Mouse (Mus musculus): ENCODE results near the gene Myadml2. TPM values are rescaled to one million over a fixed set of nuclear protein-coding genes. Genes with fewer than 3 reads are reported as not detected.

Myadml2 gene
- polyA plus RNA-seq, 1 experiment = 3.1 TPM

DNA sequence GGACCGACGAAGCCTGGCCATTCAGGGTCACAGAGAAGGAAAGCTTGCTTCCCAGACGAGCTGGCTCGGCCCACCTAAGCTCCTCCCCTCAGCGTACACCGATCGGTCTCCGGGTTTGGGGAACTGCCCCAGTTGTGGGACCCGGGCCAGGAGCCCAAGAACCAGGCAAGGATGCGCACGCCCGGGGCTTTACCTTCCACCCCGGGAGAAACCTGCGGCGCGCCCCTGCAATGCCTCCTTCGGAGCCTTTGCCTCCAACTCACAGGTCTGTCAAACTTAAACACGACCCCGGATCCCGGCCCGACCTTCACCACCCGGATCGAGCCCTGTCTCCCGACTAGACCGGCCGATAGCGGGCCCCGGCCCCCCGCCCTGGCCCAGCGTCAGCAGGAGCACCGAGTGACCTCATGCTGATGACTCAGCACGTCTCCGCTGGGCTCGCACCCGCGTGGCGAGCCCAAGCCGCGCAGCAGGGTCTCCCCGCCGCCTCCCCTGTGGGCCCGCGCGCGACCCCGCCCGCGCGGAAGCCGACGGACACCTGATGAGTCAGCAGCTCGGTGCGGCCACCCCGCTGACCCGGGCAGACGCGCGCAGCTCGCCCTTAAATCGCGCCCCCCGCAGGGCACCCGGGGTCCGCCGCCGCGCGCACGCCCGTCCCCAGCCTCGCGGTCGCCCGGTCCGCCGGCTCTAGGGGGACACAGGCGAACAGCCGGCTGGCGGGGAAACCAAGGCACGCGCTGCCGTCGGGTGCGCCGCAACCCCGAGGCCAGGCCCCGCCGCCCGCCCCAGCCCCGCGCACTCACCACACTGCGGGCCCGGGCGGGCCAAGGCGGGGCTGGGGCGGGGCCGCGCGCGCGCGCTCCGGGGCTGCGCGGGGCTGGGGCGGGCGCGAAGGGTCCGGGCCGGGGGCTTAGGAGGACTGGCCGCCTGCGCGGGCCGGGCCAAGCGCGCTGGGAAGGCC lies 15.1 kb downstream of the Myadml2 start:
- under 1% methylated on average over 102 of the region's 116 CpGs for WGBS
- H3K4me1 ChIP-seq (ENCODE audit: control insufficient read depth, insufficient read depth, low read length) = peaks cover 24% of the 10 kb centered on the region
- TF ChIP-seq POLR2A (IDR thresholded peaks at IDR 0.05; ENCODE audit: borderline replicate concordance, extremely low read depth, low read depth, low read length) (0 out of 2 replicates have a peak, but pooled peaks have one; percentile 22), CTCF (IDR thresholded peaks at IDR 0.05; ENCODE audit: insufficient read depth, low read length) (no peak)
- peak overlapping the region; percentile 89 for H3K4me3 ChIP-seq (replicated peaks; ENCODE audit: extremely low read depth, low read depth, low read length)
- peak; percentile 73 for DNase-seq

DNA sequence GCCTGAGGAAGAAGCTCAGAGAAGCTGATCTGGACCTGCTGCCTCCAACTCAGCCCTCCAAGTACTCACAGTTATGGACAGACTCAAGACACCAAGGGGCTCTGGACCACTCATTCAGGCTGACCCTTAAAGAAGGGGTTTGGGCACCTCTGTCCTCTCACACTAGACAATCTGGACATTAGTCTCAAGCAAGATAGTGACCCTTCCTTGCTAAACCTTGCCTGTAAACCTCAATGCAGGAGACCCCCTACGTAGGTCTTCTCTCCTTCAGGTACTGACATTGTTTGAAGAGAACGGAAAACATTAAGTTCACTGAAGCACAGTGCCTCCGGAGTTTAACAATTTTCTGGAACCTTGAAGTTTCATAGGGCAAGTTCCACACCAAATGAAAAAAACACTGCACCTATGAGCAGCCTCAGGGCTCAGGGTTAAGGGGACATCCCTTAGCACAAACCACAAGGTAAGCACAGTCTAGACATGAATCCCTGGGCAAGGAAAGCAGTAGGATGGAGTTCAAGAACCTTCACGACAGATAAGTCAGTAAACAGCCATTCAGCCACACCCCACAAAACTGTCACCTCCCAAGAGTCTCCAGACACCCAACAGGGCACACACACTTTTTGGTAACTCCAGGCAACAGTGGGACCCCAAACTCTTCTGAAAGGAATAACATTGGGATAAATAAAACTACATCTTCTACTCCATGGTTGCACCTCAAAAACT lies 16.1 kb downstream of the Myadml2 start:
- Histone ChIP-seq H3K4me1 (ENCODE audit: control insufficient read depth, insufficient read depth, low read length) (peaks cover 24% of the 10 kb centered on the region), H3K4me3 (replicated peaks; ENCODE audit: extremely low read depth, low read depth, low read length) (peak overlapping the region; percentile 89)
- TF ChIP-seq POLR2A (IDR thresholded peaks at IDR 0.05; ENCODE audit: borderline replicate concordance, extremely low read depth, low read depth, low read length) = no peak
- 43% methylated on average over 4 of the region's 4 CpGs for WGBS
- no peak for DNase-seq

DNA sequence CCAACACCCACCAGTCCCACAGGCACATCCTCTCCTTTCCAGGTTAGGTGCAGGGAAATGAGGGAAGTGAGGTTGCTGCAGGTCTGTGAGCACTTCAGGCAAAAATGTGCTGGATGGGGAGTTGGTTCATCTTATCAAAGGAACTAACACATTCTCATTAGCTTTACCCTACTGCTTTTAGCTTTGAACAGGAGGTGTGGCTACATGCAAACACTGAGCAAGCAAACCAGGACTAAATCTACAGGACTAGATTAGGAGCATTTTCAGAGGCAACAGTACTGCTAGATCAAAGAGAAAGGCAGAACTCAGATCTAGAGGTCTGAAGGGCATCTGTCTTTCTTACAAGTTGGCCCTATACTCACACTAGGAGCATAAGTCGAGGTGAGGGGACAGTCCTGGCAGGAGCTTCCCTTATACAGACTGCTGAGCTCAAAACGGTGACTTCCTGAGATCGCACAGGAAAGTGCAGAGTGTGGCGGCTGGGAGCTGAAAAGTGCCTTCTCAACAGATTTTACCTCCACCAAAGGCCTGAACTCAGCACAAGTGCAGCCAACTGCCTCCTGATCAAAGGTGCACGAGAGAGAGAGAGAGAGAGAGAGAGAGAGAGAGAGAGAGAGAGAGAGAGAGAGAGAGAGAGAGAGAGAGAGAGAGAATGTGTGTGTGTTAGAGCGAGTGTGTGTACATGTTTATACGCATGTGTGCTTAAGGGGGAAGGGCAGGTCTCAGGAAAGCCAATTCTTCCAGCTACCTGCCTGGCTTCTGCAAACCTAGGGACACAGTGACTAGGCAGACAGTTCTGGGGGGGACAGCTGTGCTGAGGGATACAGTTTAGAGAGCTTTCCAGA lies 16.9 kb downstream of the Myadml2 start:
- no peak for DNase-seq
- TF ChIP-seq POLR2A (IDR thresholded peaks at IDR 0.05; ENCODE audit: borderline replicate concordance, extremely low read depth, low read depth, low read length) (no peak), CTCF (IDR thresholded peaks at IDR 0.05; ENCODE audit: insufficient read depth, low read length) (no peak)
- no peak overlapping the region for H3K4me3 ChIP-seq (replicated peaks; ENCODE audit: extremely low read depth, low read depth, low read length)
- 18% methylated on average over 7 of the region's 7 CpGs for WGBS
- peaks cover 24% of the 10 kb centered on the region for H3K4me1 ChIP-seq (ENCODE audit: control insufficient read depth, insufficient read depth, low read length)

DNA sequence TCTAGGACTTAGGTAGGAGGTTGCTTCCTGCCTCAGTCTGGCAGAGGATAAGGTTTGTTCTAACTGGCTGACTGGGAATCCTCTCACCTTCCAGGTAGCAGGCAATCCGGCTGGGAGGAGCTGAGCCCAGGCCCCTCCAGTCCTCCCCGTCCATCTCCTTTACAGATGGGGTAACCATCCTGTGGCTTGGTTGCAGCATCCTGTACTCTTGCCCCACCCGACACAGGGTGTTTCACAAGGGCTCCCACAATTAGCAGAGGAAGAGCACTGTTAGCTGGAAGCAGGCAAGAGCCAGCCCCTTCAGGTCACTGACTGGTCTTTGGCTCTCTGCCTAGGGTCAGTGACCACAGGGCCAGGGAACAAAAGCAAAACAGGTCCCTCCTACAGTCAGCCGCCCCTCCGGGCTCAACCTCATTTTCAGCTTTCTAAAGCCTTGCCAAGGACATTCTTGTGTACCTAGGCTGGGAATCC lies 17.5 kb downstream of the Myadml2 start:
- TF ChIP-seq CTCF (IDR thresholded peaks at IDR 0.05; ENCODE audit: insufficient read depth, low read length) = no peak
- no peak for TF ChIP-seq POLR2A (IDR thresholded peaks at IDR 0.05; ENCODE audit: borderline replicate concordance, extremely low read depth, low read depth, low read length)
- 23% methylated on average over 5 of the region's 5 CpGs for WGBS

DNA sequence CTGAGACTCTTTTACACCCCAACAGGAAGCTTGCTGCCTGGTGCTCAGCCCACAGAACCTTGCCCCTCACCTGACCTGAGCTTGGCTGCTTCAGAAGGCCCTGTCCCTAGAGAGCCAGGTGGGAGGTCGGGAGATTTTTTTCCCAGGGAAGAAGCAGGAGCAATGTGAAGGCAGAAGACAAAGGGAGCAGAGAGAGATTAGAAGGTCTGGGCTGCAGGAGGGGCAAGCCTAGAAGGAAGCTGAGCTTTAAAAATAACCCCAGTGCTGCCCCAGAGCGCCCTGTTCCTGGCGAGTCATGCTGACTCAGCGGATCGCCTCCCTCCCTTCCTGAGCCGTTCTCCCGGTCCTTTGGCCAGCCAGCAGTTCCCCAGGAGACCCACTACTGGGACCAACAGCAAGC lies 18.0 kb downstream of the Myadml2 start:
- DNase-seq = no peak
- peaks cover 31% of the 10 kb centered on the region for H3K4me1 ChIP-seq (ENCODE audit: control insufficient read depth, insufficient read depth, low read length)
- WGBS = 25% methylated on average over 7 of the region's 7 CpGs
- TF ChIP-seq CTCF (IDR thresholded peaks at IDR 0.05; ENCODE audit: insufficient read depth, low read length) = no peak
- TF ChIP-seq POLR2A (IDR thresholded peaks at IDR 0.05; ENCODE audit: borderline replicate concordance, extremely low read depth, low read depth, low read length) = no peak
- H3K4me3 ChIP-seq (replicated peaks; ENCODE audit: extremely low read depth, low read depth, low read length) = no peak overlapping the region

More for the DNA sequence above, 17.5 kb downstream of the Myadml2 start:
- Histone ChIP-seq H3K4me1 (ENCODE audit: control insufficient read depth, insufficient read depth, low read length) (peaks cover 27% of the 10 kb centered on the region), H3K4me3 (replicated peaks; ENCODE audit: extremely low read depth, low read depth, low read length) (no peak overlapping the region)
- DNase-seq = peak; percentile 49

DNA sequence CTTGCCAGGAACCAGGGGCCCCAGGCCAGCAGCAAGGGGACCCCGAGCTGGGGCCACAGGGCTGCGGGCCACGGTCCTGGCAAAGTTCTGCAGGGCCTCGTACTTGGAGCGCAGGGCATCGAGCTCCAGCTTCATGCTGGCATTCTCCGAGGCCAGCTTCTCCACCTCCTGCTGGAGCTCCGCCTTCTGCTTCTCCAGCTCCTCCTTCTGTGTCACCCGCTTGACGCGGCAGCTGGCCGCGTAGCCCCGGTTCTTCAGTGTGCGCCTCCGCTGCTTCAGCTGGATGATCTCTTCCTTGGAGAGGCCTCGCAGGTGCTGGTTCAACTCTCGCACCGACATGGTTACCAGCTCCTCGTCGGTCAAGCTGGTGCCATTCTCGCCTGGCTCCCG lies 18.6 kb downstream of the Myadml2 start:
- 67% methylated on average over 23 of the region's 23 CpGs for WGBS
- Histone ChIP-seq H3K4me3 (replicated peaks; ENCODE audit: extremely low read depth, low read depth, low read length) (no peak overlapping the region), H3K4me1 (ENCODE audit: control insufficient read depth, insufficient read depth, low read length) (peaks cover 31% of the 10 kb centered on the region)
- DNase-seq = no peak
- no peak for TF ChIP-seq POLR2A (IDR thresholded peaks at IDR 0.05; ENCODE audit: borderline replicate concordance, extremely low read depth, low read depth, low read length)

DNA sequence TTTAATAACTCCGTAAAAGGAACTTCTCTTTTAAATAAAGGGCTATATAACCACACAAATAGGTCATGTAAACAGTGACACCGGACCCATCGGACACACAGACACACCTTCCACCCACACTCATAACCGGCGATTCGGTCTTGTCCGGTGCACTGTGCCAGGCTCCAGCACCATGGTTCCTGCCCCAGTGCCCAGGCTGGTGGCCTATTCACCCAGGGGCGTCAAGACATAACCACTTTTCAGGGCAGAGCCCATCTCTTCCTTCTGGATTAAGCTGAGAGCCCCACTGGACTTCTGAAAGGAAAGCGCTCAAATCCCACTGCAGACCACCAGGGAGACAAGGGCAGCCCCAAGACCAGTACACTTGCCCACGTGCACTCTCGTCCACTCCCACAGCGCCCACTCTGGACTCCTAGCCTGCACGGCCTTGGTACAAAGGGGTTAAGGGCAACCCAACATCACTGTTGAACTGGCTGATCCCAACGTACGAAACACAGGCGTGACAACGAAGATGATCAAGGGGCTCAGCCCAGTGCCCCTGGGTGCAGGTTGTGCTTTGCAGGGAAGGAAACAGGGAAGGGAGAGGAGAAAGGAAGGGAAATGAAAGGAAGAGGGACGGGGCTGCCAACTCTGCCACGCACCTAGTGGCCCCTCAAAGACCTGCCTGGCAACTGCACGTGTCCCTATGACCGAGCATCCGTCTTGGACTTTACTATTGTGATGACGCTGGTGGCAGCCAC lies 19.2 kb downstream of the Myadml2 start:
- Histone ChIP-seq H3K4me3 (replicated peaks; ENCODE audit: extremely low read depth, low read depth, low read length) (no peak overlapping the region), H3K4me1 (ENCODE audit: control insufficient read depth, insufficient read depth, low read length) (peaks cover 33% of the 10 kb centered on the region)
- TF ChIP-seq POLR2A (IDR thresholded peaks at IDR 0.05; ENCODE audit: borderline replicate concordance, extremely low read depth, low read depth, low read length) (no peak), CTCF (IDR thresholded peaks at IDR 0.05; ENCODE audit: insufficient read depth, low read length) (no peak)
- DNase-seq = no peak
- 90% methylated on average over 23 of the region's 23 CpGs for WGBS

DNA sequence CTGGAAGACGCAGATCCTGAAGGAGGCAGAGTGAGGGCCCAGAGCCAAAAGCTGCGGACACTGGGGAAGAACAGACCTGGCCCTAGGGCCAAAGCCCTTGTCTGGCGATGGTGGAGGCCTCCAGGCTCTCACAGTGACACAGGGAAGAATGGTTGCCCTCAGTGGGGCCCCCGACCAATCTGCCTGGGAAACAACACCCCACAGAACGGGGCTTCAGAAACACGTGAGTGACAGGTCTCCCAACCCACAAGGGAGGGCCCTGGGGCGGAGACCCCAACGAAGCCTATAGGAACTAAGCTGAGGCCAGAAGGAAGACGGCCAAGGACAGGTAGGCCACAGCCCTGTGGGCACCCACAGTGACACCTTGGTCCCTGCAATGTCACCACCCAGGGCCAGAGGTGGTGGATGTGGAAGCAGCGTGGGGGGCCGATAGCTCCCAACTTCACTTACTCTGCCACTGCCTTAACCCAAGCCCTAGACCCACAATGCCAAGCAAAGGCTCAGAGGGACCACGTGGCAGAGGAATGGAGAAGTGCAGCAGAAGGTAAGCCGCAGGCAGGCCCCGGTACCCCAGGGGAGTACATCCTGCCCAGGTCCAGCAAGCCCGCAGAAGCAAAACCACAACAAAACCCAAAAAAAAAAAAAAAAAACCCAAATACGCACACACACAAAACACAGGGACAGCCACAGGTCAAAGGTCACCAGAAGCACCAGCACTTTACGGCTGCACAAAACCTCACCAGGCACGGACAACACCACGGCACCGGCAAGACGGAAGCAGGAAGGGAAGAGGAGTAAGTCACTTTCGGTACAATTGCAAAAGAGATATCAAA lies 20.3 kb downstream of the Myadml2 start:
- no peak for DNase-seq
- Histone ChIP-seq H3K4me1 (ENCODE audit: control insufficient read depth, insufficient read depth, low read length) (peaks cover 32% of the 10 kb centered on the region), H3K4me3 (replicated peaks; ENCODE audit: extremely low read depth, low read depth, low read length) (no peak overlapping the region)
- 73% methylated on average over 22 of the region's 22 CpGs for WGBS
- TF ChIP-seq CTCF (IDR thresholded peaks at IDR 0.05; ENCODE audit: insufficient read depth, low read length) = no peak
- no peak for TF ChIP-seq POLR2A (IDR thresholded peaks at IDR 0.05; ENCODE audit: borderline replicate concordance, extremely low read depth, low read depth, low read length)
